Mouse (Mus musculus): ENCODE data around the gene Gpr84.
"Not testable (repeated sequence)": the region's sequence is repeated elsewhere in the genome, so short reads cannot be mapped to it uniquely, and the experiment has no call there.

Gene Gpr84

GRCm38 (mm10) chr15:103285778-103286417 is 24.5 kb downstream of the Gpr84 start:
- DNase-seq (ENCODE audit: low spot score) = no peak

DNA sequence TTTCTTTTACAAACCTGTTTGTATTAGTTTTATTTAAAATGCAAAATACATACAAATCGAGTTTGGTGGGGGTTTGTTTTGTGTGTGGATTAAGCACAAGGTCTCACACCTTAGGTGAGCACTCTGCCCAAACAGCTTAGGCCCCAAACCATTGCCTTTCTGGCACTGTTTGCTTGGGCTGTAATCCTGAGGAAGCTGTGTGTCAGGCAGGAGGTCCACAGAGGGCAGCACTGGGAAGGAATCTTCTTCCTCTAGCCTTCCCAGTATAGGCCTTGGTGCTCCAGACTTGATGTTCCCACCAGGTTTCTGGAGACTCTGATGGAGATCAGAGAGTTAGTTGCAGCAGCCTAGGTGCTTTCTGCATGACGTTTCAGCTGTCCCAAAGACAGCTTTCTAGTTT is 25.8 kb downstream of the Gpr84 start:
- DNase-seq (ENCODE audit: low spot score) = no peak

- DNase-seq (ENCODE audit: low spot score) = peak; percentile 38
These were observed 26.3 kb downstream of the Gpr84 start for GRCm38 (mm10) chr15:103284066-103284465.

GRCm38 (mm10) chr15:103281465-103282205 is 28.8 kb downstream of the Gpr84 start:
- DNase-seq (ENCODE audit: low spot score) = no peak

DNA sequence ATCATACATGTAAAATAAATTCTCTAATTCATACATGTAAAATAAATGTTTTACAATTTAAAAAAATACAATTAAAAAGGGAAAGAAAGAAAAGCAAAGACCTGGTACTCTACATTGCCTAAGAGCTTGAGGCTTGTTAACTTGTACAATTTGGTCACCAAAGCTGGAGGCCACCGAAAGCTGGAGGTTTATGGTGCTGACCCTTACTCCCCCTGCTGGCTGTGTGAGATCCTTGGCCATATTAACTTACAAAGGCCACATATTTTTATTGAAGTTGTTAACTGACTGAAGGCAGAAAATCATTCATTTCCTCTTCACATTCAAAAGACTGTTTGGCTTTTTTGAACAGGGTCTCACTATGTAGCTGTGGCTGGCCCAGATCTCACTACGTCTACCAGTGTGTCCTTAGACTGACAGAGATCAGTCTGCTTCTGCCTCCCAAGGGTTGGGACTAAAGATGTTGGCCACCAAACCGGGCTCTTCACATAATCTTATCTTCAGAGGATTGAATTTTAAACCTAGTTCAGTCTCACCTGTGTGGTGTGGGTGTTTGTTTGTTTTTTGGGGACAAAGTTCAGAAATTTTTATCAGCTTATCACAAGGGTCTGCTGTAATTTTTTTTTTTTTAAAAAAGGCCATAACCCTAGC is 29.5 kb downstream of the Gpr84 start:
- peak; percentile 14 for DNase-seq (ENCODE audit: low spot score)

DNA sequence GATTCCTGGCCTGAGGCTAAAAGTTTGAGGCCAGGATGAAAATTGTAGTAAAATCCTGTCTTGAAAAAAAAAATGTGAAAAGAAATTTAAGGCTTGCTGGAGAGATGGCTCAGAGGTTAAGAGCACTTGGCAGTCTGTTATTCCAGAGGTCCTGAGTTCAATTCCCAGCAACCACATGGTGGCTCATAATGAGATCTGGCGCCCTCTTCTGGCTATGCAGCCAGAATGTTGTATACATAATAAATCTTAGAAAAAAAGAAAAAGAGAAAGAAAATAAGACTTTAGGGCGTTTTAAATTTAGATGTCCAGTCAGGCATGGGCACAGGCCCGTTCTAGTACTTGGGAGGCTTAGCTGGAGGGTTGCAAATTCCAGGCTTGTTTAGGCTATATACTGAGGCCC is 30.7 kb downstream of the Gpr84 start:
- peak; percentile 38 for DNase-seq (ENCODE audit: low spot score)

- DNase-seq (ENCODE audit: low spot score) = no peak
These were observed 32.5 kb downstream of the Gpr84 start for GRCm38 (mm10) chr15:103277949-103278348.

- not testable (repeated sequence) for DNase-seq (ENCODE audit: low spot score)
These were observed 34.5 kb downstream of the Gpr84 start for GRCm38 (mm10) chr15:103275943-103276342.

DNA sequence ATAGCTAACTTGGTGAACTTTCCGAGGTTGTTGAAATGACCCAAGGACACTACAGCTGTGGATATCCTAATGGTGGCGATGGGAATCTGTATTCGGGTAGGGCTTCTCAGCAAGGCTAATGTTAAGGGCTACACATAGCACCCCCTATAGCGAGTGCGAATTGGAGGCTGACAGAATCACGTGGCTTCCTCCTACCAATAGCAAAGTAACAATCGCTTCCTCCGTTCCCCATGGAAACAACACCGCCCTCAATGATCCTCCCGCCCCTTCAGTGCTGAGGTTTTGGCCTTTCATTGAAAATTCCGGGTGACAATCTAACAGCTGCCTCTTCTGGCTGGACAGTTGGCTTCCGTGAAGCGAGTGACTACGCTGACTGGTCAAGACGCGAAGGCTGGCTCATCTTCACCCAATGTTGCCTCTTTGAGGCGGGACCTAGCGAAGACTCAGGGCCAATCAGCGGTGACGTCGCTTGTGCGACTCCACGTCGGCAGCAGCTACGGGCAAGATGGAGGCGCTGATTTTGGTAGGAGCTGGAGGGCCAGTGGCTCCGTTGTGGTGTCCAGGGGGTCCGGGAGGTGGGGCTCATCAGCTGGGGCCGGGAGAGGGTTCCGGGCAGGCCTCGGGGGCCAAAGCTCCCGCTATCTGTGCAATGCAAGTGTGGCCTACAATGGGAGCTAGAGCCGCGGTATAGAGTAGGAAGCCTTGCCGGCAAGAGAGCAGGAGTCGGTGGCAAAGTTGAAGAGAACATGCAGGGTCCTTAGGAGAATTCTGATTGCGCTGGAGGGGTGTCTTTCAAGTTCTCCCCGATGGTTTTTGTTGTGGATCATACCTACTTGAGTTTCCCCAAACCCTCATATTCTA is 37.8 kb downstream of the Gpr84 start, which contains the start of gene Copz1:
Copz1 (plus strand) TSS at position 296 of the 861 bp plus-strand sequence.
- DNase-seq (ENCODE audit: low spot score) = peak; percentile 98

DNA sequence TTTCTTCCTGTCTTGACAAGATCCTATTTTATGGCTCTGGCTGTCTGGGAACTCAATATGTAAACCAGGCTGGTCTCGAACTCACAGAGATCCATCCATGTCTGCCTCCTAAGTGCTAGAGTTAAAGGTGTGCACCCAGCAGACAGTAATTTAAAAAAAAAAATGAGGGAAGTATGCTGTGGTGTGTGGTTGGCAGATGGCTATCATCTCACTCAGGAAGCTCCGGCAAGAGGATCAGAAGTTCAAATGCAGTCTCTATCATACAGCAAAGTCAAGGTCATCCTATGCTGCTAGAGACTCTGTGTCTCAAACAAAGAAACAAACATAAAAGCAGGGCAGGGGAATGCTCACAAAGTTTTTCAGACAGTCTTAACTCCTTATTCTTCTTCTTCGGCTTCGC is 41.5 kb downstream of the Gpr84 start:
- peak; percentile 18 for DNase-seq (ENCODE audit: low spot score)

GRCm38 (mm10) chr15:103264794-103265193 is 45.6 kb downstream of the Gpr84 start:
- DNase-seq (ENCODE audit: low spot score) = no peak

DNA sequence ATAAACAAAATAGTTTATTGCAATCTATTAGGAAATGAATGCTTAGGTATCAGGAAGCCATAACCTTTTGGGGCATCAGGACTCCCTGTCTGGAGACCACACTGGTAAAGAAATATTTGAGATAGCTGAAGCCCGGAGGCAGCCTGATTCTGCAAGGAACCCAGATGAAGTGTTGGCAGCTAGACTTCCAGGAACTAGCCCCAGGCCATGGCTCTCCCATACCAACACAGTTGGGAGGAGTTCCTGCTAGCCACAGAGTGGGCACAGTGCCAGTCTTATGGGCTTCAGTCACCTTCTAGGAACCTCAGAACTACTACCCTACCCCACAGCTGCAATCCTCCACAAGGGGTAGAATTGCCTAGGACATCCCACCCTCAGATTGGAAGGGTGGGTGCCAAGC is 50.4 kb downstream of the Gpr84 start:
- no peak for DNase-seq (ENCODE audit: low spot score)

GRCm38 (mm10) chr15:103259162-103259561 is 51.2 kb downstream of the Gpr84 start:
- no peak for DNase-seq (ENCODE audit: low spot score)
